Mouse (Mus musculus) liver, embryonic 16.5 days (tissue): Measurements from ENCODE around the gene Gm49333. TPM values are rescaled to one million over a fixed set of nuclear protein-coding genes. Genes with fewer than 3 reads are reported as not detected.

Experiments used
- ATAC-seq: fragments of 200-750 bp; cut with Nextera tagmentation; 2 replicates; pipeline ENCODE4 v1.8.0; 2017; ENCODE audit warnings: low read depth, mild to moderate bottlenecking, moderate number of reproducible peaks, moderate library complexity
- H3K27ac ChIP-seq: fragments of 300-500 bp; sonication (generic); 2 replicates; pipeline ENCODE4 v1.5.1; 2014; ENCODE audit warnings: mild to moderate bottlenecking, low read length
- H3K27me3 ChIP-seq: fragments of 300-500 bp; sonication (generic); 2 replicates; pipeline ENCODE4 v1.6.1; 2014; ENCODE audit warnings: low read depth, low read length, mixed read lengths; ENCODE audit not compliant: control insufficient read depth, insufficient read depth
- H3K36me3 ChIP-seq: fragments of 300-500 bp; sonication (generic); 2 replicates; pipeline ENCODE4 v1.6.1; 2014; ENCODE audit warnings: mild to moderate bottlenecking; ENCODE audit not compliant: control insufficient read depth, insufficient read depth
- H3K4me1 ChIP-seq: fragments of 300-500 bp; sonication (generic); 2 replicates; pipeline ENCODE4 v1.6.1; 2014; ENCODE audit warnings: low read depth, low read length, mixed read lengths; ENCODE audit not compliant: control insufficient read depth
- H3K4me2 ChIP-seq: fragments of 300-500 bp; sonication (generic); 2 replicates; pipeline ENCODE4 v1.6.1; 2014; ENCODE audit warnings: low read depth, low read length, mixed read lengths
- H3K4me3 ChIP-seq: fragments of 300-500 bp; sonication (generic); 2 replicates; pipeline ENCODE4 v1.5.1; 2014; ENCODE audit warnings: low read depth, mild to moderate bottlenecking, low read length
- H3K9ac ChIP-seq: fragments of 300-500 bp; sonication (generic); 2 replicates; pipeline ENCODE4 v1.6.1; 2014; ENCODE audit warnings: low read depth, low read length
- H3K9me3 ChIP-seq: fragments of 300-500 bp; sonication (generic); replicated peaks from 2 replicates; pipeline ENCODE4 v1.6.1; 2016; ENCODE audit warnings: low read length; ENCODE audit not compliant: control insufficient read depth
- WGBS: fragments of 180-500 bp; shearing (Covaris S2); extraction: QIAGEN DNeasy Blood & Tissue Kit; methylation state at CpG from one replicate; pipeline ENCODE4 v1.1.7; 2014; ENCODE audit not compliant: insufficient replicate concordance; 5-methylcytosine and 5-hydroxymethylcytosine counted together
- polyA plus RNA-seq: library from polyadenylated mRNA; unstranded; fragments of >200 nt; fragmentation: Nextera tagmentation; extraction: Ambion mirVana; gene quantifications from 2 replicates; pipeline ENCODE4 v1.2.1, GENCODE M21; 2015

Gene Gm49333
- polyA plus RNA-seq, 1 experiment from 2014 or later = not detected

DNA sequence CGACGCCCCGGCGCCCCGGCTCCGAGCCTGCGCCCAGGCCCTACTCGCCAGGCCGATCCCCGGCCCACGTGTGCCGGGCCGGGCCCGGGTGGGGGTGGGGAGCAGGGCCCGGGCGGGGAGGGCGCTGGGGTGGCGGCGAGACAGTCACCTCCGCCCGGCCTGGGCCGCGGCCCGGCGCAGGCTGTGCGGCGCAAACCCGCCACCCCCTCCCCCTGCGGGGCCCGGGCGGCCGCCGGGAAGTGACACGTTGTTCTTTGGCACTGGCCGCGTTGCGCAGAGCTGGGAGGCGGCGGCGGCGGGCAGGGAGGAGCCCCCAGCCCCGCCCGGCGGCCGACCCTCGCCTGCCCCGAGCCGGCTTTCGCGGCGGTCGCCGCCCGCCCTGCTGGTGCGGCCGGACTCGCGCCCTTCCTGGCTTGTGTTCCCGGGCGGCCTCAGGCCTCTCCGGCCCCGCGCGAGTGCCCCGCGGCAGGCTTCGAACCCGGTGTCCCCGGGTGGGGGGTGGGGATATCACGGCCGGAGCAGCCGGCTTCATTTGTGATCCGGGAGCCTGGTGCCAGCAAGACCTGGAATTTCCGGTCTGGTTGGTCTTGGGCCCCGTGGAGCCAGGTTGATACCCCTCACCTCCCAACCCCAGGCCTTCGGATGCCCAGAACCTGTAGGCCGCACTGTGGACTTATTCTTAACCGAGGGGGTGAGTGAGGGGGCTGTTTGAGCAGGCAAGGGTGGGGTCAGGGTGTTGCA lies 61.7 kb downstream of the Gm49333 start:
- peak overlapping the region; percentile 85 for H3K4me2 ChIP-seq
- no peaks in the 10 kb centered on the region for H3K9me3 ChIP-seq
- H3K4me1 ChIP-seq = peaks cover 42% of the 10 kb centered on the region
- H3K27ac ChIP-seq = peak overlapping the region; percentile 92
- H3K9ac ChIP-seq = peak overlapping the region; percentile 92
- peak; percentile 63 for ATAC-seq
- 0% methylated on average over 58 of the region's 78 CpGs for WGBS
- peak overlapping the region; percentile 93 for H3K4me3 ChIP-seq
- H3K36me3 ChIP-seq = peaks cover 26% of the 10 kb centered on the region
- no peaks in the 10 kb centered on the region for H3K27me3 ChIP-seq

DNA sequence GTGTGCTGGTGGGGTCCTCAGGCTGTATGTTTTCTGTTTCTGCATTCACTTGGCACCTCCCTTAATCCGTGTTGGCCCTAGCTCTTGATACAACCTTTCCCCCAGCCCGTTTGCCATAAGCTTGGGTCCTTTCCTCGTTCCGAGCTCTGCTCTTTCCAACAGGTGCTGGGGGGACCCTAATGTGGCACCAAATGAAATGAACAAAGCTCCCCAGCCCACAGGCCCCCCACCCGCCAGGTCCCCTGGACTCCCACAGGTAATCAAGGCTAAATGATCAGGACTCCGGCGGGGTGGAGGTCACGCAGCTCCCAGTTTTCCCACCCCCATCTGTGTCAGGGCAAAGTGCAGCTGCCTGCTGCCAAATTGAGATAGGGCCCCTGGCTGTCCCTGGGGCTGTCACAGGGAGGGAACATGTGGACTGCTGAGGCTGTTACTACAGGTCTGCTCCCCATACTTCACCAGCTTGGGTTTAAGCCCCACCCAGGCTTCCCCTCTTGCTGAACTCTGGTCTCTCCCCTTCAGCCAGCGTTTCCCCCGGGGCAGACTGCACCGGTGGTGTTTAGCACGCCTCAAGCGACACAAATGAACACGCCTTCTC lies 62.4 kb downstream of the Gm49333 start:
- Histone ChIP-seq H3K4me2 (peak overlapping the region; percentile 85), H3K27ac (peak overlapping the region; percentile 92), H3K9ac (peak overlapping the region; percentile 92), H3K27me3 (no peaks in the 10 kb centered on the region), H3K4me3 (peak overlapping the region; percentile 93), H3K4me1 (peaks cover 49% of the 10 kb centered on the region), H3K9me3 (no peaks in the 10 kb centered on the region), H3K36me3 (peaks cover 32% of the 10 kb centered on the region)
- peak; percentile 73 for ATAC-seq
- WGBS = 2% methylated on average over 14 of the region's 14 CpGs

DNA sequence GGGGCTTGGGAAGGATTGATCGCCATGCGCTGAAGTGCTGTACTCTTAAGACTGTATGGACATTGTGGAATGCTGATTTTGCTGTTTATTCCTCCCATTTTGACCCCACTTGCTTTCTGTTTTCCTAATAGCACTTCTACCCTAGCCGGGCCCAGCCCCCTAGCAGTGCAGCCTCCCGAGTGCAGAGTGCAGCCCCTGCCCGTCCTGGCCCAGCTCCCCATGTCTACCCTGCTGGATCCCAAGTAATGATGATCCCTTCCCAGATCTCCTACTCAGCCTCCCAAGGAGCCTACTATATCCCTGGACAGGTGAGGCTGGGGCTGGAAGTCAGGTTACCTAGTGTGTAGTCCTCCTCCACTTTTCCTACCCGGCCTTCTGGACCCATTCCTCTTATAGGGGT lies 63.8 kb downstream of the Gm49333 start:
- 0 out of 2 replicates have a peak overlapping the region, but pooled peaks have one; percentile 17 for H3K27ac ChIP-seq
- 0 out of 2 replicates have a peak overlapping the region, but pooled peaks have one; percentile 16 for H3K9ac ChIP-seq
- H3K4me3 ChIP-seq = peak overlapping the region; percentile 93

DNA sequence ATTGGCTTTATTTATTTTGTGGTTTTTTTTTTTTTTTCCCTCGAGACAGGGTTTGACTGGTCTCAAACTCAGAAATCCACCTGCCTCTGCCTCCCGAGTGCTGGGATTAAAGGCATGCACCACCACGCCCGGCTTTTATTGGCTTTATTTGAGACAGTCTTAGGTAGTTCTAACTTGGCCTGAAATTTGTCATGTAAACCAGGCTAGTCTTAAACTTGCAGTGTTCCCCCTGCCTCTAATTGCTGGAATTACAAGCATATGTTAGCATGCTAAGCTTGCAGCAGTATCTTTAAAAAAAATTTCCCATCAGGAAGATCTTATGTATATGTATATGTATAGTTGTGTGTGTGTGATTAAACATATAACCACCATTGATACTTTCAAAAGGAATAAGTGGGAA lies 65.3 kb downstream of the Gm49333 start:
- 74% methylated on average over 4 of the region's 4 CpGs for WGBS
- H3K9me3 ChIP-seq = no peaks in the 10 kb centered on the region
- no peak for ATAC-seq
- no peak overlapping the region for H3K4me2 ChIP-seq
- no peak overlapping the region for H3K4me3 ChIP-seq
- H3K27me3 ChIP-seq = no peaks in the 10 kb centered on the region
- peaks cover 58% of the 10 kb centered on the region for H3K36me3 ChIP-seq
- no peak overlapping the region for H3K9ac ChIP-seq
- peaks cover 49% of the 10 kb centered on the region for H3K4me1 ChIP-seq
- no peak overlapping the region for H3K27ac ChIP-seq

More for the DNA sequence above, 63.8 kb downstream of the Gm49333 start:
- H3K36me3 ChIP-seq = peaks cover 45% of the 10 kb centered on the region
- no peaks in the 10 kb centered on the region for H3K9me3 ChIP-seq
- H3K4me1 ChIP-seq = peaks cover 49% of the 10 kb centered on the region
- no peaks in the 10 kb centered on the region for H3K27me3 ChIP-seq
- peak overlapping the region; percentile 85 for H3K4me2 ChIP-seq
- no peak for ATAC-seq
- 84% methylated on average over 6 of the region's 6 CpGs for WGBS

GRCm38 (mm10) chr16:20677380-20677779 lies 66.0 kb downstream of the Gm49333 start:
- H3K4me3 ChIP-seq = no peak overlapping the region
- H3K27me3 ChIP-seq = no peaks in the 10 kb centered on the region
- H3K36me3 ChIP-seq = peaks cover 64% of the 10 kb centered on the region
- peaks cover 44% of the 10 kb centered on the region for H3K4me1 ChIP-seq
- no peak overlapping the region for H3K4me2 ChIP-seq
- 79% methylated on average over 5 of the region's 5 CpGs for WGBS
- H3K9ac ChIP-seq = 0 out of 2 replicates have a peak overlapping the region, but pooled peaks have one; percentile 8
- H3K27ac ChIP-seq = peak overlapping the region; percentile 25; the same call in 1 of the 2 replicates
- ATAC-seq = no peak
- no peaks in the 10 kb centered on the region for H3K9me3 ChIP-seq

DNA sequence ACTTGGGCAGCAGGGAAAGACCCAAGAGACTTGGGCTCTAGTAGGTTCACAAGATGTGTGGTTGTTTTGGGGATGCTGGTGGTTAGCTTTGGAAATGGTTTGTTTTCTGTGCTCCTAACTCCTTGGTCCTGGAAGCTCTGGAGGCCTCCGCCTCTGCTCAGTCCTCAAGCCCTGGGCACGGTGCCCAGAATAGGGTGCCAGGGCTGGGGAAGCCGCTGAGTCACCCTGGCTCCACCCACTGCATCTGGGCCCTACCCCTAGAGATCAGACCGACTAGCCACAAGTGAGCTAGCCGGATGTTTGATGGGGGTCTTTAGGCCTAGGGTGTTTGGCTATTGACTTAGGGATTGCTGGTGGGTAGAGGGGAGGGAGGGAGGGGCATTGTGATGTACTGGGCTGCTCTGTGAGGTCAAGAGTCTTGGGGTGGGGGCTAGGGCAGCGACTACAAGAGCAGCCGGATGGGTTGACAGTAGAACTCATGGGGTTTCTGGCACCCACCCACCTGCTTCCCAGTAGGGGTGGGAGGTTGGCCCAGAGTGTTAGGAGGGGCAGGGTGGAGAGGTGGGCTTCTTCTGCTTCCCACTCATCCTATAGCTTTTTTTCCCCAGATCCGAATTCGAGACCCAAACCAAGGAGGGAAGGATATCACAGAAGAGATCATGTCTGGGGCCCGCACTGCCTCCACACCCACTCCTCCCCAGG lies 66.7 kb downstream of the Gm49333 start:
- peak overlapping the region; percentile 46 for H3K4me2 ChIP-seq
- peaks cover 43% of the 10 kb centered on the region for H3K4me1 ChIP-seq

DNA sequence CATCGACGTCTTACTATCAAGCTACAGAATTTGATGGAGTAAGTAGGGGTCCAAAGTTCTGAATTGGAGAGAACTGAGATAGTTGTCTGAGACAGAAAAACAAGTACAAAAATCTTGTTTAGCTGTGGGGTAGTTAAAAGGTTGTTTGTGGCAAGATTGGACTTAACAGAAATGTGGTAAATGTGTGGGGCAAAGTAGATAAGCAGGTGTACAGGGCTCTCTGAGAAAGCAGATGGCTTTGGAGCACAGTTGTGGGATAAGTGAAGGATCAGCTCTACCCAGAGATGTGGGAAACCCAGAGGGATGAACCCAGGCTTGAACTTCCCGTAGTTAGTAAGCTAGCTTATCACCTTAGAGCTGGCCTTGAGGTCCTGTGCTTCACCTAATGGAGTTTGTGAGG lies 79.4 kb downstream of the Gm49333 start:
- WGBS = 45% methylated on average over 3 of the region's 3 CpGs
- H3K9me3 ChIP-seq = no peaks in the 10 kb centered on the region
- H3K4me1 ChIP-seq = peaks cover 17% of the 10 kb centered on the region
- no peak for ATAC-seq
- peaks cover 48% of the 10 kb centered on the region for H3K36me3 ChIP-seq
- no peak overlapping the region for H3K27ac ChIP-seq
- H3K27me3 ChIP-seq = peaks cover 13% of the 10 kb centered on the region
- no peak overlapping the region for H3K4me2 ChIP-seq
- no peak overlapping the region for H3K9ac ChIP-seq
- H3K4me3 ChIP-seq = no peak overlapping the region

More for the DNA sequence above, 66.7 kb downstream of the Gm49333 start:
- ATAC-seq = peak; percentile 73
- Histone ChIP-seq H3K4me3 (peak overlapping the region; percentile 10; the same call in 1 of the 2 replicates), H3K27me3 (no peaks in the 10 kb centered on the region), H3K27ac (peak overlapping the region; percentile 51), H3K9me3 (no peaks in the 10 kb centered on the region), H3K36me3 (peaks cover 71% of the 10 kb centered on the region), H3K9ac (peak overlapping the region; percentile 11; the same call in 1 of the 2 replicates)
- 53% methylated on average over 10 of the region's 10 CpGs for WGBS

GRCm38 (mm10) chr16:20691617-20692016 lies 80.2 kb downstream of the Gm49333 start:
- Histone ChIP-seq H3K9ac (no peak overlapping the region), H3K27ac (no peak overlapping the region), H3K4me1 (peaks cover 21% of the 10 kb centered on the region), H3K36me3 (peaks cover 40% of the 10 kb centered on the region), H3K4me3 (no peak overlapping the region), H3K4me2 (no peak overlapping the region), H3K27me3 (peaks cover 21% of the 10 kb centered on the region), H3K9me3 (no peaks in the 10 kb centered on the region)
- ATAC-seq = no peak
- 95% methylated on average over 1 of the region's 1 CpGs for WGBS
